Mouse (Mus musculus): ENCODE results near the gene Gm20696.

- no peak for TF ChIP-seq CTCF (IDR thresholded peaks at IDR 0.05; ENCODE audit: extremely low read depth, insufficient read depth, insufficient read length, insufficient replicate concordance)
- no peak for TF ChIP-seq POLR2A (IDR thresholded peaks at IDR 0.05; ENCODE audit: low read depth, low read length)
Observed at GRCm38 (mm10) chr6:99289220-99289619, 377.4 kb downstream of the Gm20696 start.
